Mouse (Mus musculus): ENCODE data around the gene Gm26965.
"Not testable (repeated sequence)": the region's sequence is repeated elsewhere in the genome, so short reads cannot be mapped to it uniquely, and the experiment has no call there.

Gene Gm26965

DNA sequence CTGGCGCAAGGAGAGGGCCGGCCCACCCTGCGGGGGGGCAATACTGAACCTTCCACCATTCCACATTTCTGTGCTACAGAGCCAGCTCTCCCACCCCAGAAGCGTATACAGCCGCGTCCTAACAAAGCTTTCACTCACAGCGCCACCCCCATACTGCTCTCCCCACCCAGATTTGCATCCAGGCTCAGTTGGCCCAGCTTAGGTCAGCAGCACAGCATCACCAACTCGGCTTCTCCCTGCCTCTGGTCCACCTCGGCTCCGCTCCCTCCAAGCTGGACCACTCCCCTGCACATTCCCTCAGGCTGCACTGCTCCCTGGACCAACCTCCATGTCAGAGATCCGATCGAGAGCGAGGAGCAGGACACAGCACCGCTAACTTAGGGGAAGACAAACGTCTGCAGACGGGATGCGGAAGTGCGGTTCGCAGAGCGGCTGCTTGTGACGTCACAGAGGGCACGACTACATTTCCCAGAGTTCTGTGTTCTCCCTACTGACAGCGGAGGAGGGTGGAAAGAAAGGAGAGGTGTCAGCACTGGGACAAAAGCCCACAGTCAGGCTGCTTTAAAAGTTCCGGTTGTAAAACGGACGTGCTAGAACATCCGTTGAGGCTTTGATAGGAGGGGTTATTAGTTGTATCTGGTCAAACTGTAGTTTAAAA, at the start of gene Gm26965, which contains the start of gene Zfp87:
Gene Gm26965 (minus strand): TSS at position 399 of the 658 bp plus-strand sequence.
Gene Zfp87 (minus strand): TSS at position 425 of the 658 bp plus-strand sequence.
- DNase-seq: peak; percentile 96

DNA sequence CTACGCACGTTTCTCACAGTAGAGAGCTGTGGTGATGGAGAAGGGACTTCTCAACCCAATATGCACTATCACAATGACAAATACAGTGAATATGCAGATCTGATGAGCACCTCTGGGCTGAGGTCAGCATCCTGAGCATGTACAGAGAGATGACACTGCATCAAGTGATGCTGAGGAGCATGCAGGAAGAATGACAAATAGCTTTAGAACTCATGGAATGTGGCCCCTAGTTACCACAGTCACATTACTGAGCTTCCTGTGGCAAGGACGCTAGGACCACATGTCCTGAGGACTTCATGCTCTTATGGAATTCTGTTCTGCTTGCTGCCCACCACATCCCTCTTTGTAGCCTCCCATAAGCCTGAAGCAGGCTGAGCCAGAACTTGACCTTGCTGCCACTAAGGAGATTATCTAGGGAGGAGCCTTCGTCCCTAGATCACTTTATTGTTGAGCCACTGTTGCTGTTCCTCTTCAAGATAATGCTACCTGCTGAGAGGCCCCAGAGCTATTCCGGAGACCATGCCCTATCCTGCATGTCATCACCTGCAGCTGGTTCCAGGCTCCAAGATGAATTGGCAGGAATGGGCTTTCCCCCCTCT, 46.7 kb upstream of the Gm26965 start:
- DNase-seq: no peak

- DNase-seq: no peak
These were observed 27.8 kb upstream of the Gm26965 start, which contains the start of gene Zfp748 for GRCm38 (mm10) chr13:67553730-67554129. Zfp748 (minus strand) TSS chr13:67553830.

GRCm38 (mm10) chr13:67552505-67553346, 26.8 kb upstream of the Gm26965 start:
- DNase-seq: peak; percentile 89

- no peak for DNase-seq
These were observed 20.0 kb upstream of the Gm26965 start for GRCm38 (mm10) chr13:67545941-67546340.

DNA sequence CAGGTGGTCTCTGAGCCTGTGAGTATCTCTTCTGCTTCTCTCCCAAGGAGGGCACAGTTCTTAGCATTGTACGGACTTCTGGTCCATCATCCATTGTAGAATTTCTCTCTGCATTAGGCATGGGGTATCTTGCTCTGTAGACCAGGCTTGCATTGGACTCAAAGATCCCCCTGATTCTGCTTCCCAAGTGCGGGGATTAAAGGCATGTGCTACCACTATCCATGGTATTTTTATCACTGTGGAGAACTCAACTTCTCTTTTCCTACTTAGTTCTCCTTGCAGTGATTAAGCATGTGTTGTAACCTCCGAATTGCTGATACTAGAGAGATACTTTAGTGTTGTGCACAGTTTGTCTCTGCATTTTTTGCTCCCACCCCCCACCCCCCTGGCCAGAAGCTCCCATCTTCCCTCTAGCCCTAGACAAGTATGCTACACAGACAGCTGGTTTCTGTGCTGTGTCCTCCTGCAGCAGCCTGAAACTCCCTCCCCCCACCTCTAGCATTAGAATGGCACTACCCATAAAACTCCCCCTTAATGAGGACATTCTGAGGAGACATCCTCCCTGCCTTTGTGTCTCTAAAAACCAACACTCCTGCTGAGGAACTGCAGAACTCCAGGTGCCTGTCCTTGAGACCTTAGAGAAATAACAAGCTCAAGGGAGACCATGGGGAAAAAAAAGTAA, 1.2 kb upstream of the Gm26965 start:
- DNase-seq: no peak

- DNase-seq: no peak
These were observed 25.0 kb downstream of the Gm26965 start for GRCm38 (mm10) chr13:67500908-67501307.

- DNase-seq: peak; percentile 89
These were observed 25.7 kb downstream of the Gm26965 start, which contains the start of gene Zfp58 for GRCm38 (mm10) chr13:67500084-67500719. Zfp58 (minus strand) TSS chr13:67500555.

DNA sequence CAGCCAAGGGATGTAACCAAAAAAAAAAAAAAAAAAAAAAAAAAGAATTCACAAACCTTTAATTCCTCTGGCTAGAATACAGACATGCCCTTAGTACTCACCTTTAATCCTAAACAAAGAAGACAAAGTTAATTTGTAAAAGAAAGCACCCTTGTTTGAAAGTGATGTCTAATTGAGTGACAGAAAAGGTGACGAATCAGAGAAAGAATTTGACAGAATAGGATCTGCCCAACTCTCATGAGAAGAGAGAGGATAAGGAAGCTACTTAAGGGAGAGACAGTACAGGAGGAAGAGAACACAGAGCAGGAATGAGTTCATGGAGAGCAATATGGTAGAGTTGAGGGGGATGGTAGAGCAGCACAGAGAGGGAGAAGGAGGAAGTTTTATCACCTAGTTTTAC, 30.3 kb downstream of the Gm26965 start:
- no peak for DNase-seq

DNA sequence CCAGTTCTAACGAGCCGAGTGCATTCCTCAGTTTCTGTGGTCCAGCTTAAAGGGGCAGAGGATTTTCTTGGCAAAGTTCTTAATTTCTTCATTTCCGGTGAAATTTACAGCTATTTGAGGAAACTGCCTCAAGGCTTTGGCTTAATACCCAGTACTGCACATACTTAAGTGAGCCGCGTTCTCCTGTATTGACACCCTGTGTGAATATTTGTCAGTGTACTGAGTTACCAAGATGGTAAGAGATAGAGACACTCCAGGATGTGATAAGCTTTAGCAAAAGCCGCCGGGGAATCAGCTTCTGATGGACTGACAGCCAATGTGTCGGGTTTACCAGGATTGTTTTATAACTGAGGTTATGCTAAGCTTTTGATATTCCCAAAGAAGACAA, 41.5 kb downstream of the Gm26965 start:
- peak; percentile 9 for DNase-seq

GRCm38 (mm10) chr13:67483625-67484423, 42.1 kb downstream of the Gm26965 start, which contains the start of gene Zfp874b:
Zfp874b (minus strand) TSS chr13:67484258.
- peak; percentile 92 for DNase-seq

DNA sequence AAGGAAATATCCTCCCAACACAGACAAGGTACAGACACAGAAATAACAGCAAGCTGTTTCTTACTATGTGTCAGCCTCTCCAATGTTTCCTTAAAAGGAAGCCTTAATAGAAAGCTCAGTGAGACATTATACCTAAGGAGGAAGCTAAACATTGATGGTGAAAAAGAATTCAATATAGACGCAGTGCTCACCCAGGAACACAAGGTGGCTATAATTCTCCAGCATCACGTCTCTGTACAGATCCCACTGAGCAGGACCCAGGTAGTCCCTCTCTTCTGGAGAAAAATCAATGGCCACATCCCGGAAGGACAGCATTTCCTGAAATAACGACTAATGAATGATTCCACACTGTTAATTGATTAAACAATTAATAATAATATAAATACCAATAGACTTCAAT, 44.4 kb downstream of the Gm26965 start:
- no peak for DNase-seq

DNA sequence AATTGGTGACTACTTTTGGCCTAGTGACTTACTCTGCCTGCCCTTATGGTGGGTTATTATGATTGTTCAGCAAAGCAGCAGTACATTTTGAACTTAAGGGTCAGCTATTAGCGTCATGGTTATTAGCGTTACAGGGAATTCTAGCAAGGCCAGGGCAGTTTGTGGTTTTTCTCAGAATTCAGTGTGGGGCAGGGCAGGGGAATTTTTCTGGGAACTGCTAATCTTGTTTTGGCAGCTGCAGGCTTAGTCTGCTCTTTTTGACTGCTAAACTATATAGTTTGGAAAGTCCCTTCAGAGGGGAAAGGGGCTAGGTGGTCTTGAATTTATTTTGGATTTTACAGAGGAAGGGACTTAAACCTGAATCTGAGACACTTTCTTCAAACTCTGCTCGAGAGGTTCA, 56.7 kb downstream of the Gm26965 start:
- no peak for DNase-seq

DNA sequence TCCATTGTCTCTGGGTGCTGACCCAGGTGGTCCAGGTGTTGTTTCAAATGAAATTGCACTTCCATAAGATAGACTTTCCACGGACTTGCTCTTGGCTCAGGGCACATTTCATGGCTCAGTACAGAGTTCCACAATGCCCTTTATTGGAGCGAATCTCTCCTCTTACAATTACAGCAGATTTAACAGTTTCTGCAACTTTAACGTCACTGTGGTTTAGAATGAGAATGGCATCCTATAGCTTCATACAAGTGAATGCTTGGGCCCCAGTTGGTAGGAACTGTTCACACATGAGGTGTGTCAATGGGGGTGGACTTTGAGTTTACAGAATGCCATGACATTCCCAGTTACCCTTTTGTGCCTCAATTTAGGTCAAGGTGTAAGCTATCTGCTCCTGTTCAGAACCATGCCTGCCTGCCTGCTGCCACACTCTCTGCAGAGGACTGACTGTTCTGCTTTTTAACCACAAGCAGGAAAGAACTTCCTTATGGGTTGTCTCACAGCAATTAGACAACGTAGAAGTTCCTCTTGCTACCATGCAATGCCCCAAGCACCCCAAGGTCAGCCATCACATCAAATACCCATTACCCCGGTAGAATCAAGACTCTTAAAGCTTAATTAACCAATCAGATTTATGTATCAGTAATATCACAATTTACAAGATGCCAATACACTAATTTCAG, 62.3 kb downstream of the Gm26965 start:
- DNase-seq: not testable (repeated sequence)

- DNase-seq: peak; percentile 19
These were observed 74.0 kb downstream of the Gm26965 start for GRCm38 (mm10) chr13:67452021-67452309.

DNA sequence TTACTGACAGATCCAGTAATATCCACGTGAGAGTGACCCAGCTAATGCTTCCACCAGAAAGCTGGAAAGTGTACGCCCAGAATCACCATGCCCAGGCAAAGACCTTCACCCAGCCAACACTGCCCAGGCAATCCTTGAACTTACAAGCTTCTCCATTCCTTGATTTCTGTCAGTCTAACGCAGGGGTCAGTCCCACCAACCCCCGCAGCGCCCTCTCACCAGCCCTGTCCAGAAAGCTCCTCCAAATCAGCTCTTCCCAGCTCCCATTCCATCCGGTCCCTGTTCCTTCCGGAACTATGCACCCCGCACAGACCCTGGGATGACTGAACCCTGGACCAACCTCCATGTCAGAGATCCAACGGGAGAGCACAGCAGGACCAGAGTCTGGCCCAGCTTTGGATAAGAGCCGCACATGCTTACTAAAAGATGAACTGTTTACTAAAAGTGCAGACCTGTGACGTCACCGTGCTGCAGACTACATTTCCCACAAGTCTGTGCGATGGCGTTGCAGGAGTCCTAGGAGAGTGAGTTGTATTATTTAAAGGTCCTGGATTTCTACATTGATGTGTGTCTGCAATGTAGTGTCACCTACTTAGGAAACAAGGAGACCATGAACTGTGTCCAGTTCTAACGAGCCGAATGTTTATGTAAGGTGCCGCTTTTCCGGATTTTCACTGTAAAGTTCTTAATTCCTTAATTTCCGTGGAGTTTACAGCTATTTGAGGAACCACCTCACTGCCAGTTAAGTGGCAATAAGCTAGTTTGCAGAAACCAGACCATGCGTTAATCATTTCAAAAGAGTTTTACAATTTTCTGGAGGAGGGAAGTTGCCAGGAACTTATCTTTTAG, 74.6 kb downstream of the Gm26965 start, which contains the start of gene Zfp874a:
Gene Zfp874a (minus strand): TSS at position 453 of the 849 bp plus-strand sequence.
- peak; percentile 94 for DNase-seq
